Mouse (Mus musculus) mature B cell (primary cell): Measurements from ENCODE around the gene Gsdma.
"Not testable (repeated sequence)": the region's sequence is repeated elsewhere in the genome, so short reads cannot be mapped to it uniquely, and the experiment has no call there.

Experiments
- in situ Hi-C: fragments of 300-500 bp; cut with MboI; formaldehyde crosslinking; loops from 2 replicates; pipeline ENCODE4 v1.14.3; 2019

Gsdma gene

GRCm38 (mm10) chr11:98664091-98664490, at the start of gene Gsdma:
Gene Gsdma (plus strand): TSS chr11:98664351.
- in situ Hi-C loops, result no loop called here

GRCm38 (mm10) chr11:98620791-98621190, 43.4 kb upstream of the Gsdma start:
- in situ Hi-C loops, result no loop called here

- in situ Hi-C loops, result not testable (repeated sequence)
Measured at GRCm38 (mm10) chr11:98623981-98624380, 40.2 kb upstream of the Gsdma start.

- in situ Hi-C loops, result not testable (repeated sequence)
Measured at GRCm38 (mm10) chr11:98624381-98624780, 39.8 kb upstream of the Gsdma start.

- in situ Hi-C loops, result no loop called here
Measured at GRCm38 (mm10) chr11:98625611-98626410, 38.3 kb upstream of the Gsdma start, which contains the start of the genes Gm12355 and Gsdma3. Gene Gm12355 (minus strand): TSS chr11:98625661. Gene Gsdma3 (plus strand): TSS chr11:98626360.

GRCm38 (mm10) chr11:98628706-98629105, 35.4 kb upstream of the Gsdma start:
- in situ Hi-C loops, result no loop called here

GRCm38 (mm10) chr11:98630646-98631045, 33.5 kb upstream of the Gsdma start:
- in situ Hi-C loops, result no loop called here

GRCm38 (mm10) chr11:98635312-98635970, 28.7 kb upstream of the Gsdma start:
- in situ Hi-C loops, result not testable (repeated sequence)

GRCm38 (mm10) chr11:98637501-98637900, 26.6 kb upstream of the Gsdma start:
- in situ Hi-C loops, result no loop called here

- in situ Hi-C loops, result no loop called here
Measured at GRCm38 (mm10) chr11:98640091-98640490, 24.1 kb upstream of the Gsdma start.

- in situ Hi-C loops, result no loop called here
Measured at GRCm38 (mm10) chr11:98644757-98645156, 19.4 kb upstream of the Gsdma start.

- in situ Hi-C loops, result no loop called here
Measured at GRCm38 (mm10) chr11:98645946-98646345, 18.2 kb upstream of the Gsdma start.

GRCm38 (mm10) chr11:98646459-98646858, 17.7 kb upstream of the Gsdma start, which contains the start of gene Gsdma2:
Gene Gsdma2 (plus strand): TSS chr11:98646759.
- in situ Hi-C loops, result no loop called here

GRCm38 (mm10) chr11:98655076-98655475, 9.1 kb upstream of the Gsdma start:
- in situ Hi-C loops, result not testable (repeated sequence)

GRCm38 (mm10) chr11:98660517-98660916, 3.6 kb upstream of the Gsdma start:
- in situ Hi-C loops, result no loop called here

- in situ Hi-C loops, result no loop called here
Measured at GRCm38 (mm10) chr11:98668984-98669383, 4.8 kb downstream of the Gsdma start.

GRCm38 (mm10) chr11:98671284-98671815, 7.2 kb downstream of the Gsdma start:
- in situ Hi-C loops, result no loop called here

- in situ Hi-C loops, result no loop called here
Measured at GRCm38 (mm10) chr11:98671857-98672256, 7.7 kb downstream of the Gsdma start.

- in situ Hi-C loops, result no loop called here
Measured at GRCm38 (mm10) chr11:98672482-98672881, 8.3 kb downstream of the Gsdma start.

- in situ Hi-C loops, result not testable (repeated sequence)
Measured at GRCm38 (mm10) chr11:98673136-98673535, 9.0 kb downstream of the Gsdma start.

GRCm38 (mm10) chr11:98675829-98676363, 11.7 kb downstream of the Gsdma start:
- in situ Hi-C loops, result no loop called here

GRCm38 (mm10) chr11:98680023-98680422, 15.9 kb downstream of the Gsdma start:
- in situ Hi-C loops, result no loop called here
